Mouse (Mus musculus): Measurements from ENCODE around the gene Arap1.

DNA sequence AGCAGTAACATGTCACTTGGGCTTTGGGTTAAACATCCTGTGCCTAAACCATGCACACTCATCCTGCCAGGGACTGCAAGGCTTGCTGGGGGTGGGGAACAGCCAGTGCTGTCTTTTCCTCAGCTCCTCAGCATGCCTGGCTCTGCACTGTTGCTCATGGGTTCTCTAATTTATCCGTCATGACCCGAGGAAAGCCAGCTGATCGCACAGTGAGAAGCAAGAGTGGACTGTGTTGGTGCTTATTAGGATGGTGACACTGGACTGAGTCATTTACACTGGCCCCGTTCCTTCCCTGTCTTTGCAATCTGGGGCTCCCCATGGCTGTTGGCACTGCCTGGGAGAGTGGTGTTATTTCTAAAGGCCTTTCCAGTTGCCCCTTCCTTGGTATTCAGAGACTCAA is 96.3 kb downstream of the Arap1 start:
- TF ChIP-seq CTCF (conservative IDR thresholded peaks at IDR 0.05; ENCODE audit: low read length) (no peak), POU5F1 (IDR thresholded peaks at IDR 0.05; ENCODE audit: borderline replicate concordance, low read length) (no peak)
